In genomic region chr7:65545741-65546140, GRCm38 (mm10) we compare ENCODE assay signal across 12 mouse cellular contexts.
"Had no signal": no experiment of that assay in that cellular context is flagged by ENCODE, and none has a peak within 500 bp of the region (broad histone marks: within the 10 kb centered on the region; RNA-seq: fewer than 3 reads in every experiment).

No protein-coding gene starts in this region.

- H3K36me3 ChIP-seq: kidney, embryonic 15.5 days; midbrain, embryonic 10.5 days; stomach, embryonic 15.5 days had no signal

- DNase-seq: kidney, adult 2 months; kidney, postnatal 14 days; left cerebral cortex, postnatal 4 days; lung, adult 18-20 months; midbrain, embryonic 14.5 days; retina, postnatal 1 day; thymus, postnatal 4 days had no signal

- H3K27ac ChIP-seq: kidney, embryonic 15.5 days; liver, embryonic 14.5 days; midbrain, embryonic 10.5 days; stomach, embryonic 15.5 days had no signal

- H3K27me3 ChIP-seq: kidney, embryonic 15.5 days; stomach, embryonic 15.5 days had no signal

- H3K4me2 ChIP-seq: kidney, embryonic 15.5 days; stomach, embryonic 15.5 days had no signal

- H3K4me1 ChIP-seq: kidney, embryonic 15.5 days; midbrain, embryonic 10.5 days; stomach, embryonic 15.5 days had no signal

- H3K9me3 ChIP-seq: kidney, embryonic 15.5 days; midbrain, embryonic 10.5 days; stomach, embryonic 15.5 days had no signal

- H3K9ac ChIP-seq: kidney, embryonic 15.5 days; liver, embryonic 14.5 days; stomach, embryonic 15.5 days had no signal

- H3K4me3 ChIP-seq: kidney, embryonic 15.5 days; midbrain, embryonic 10.5 days; myocyte; stomach, embryonic 15.5 days had no signal
